Mouse (Mus musculus): ENCODE results near the gene Golga1.

- no peak for TF ChIP-seq POLR2A (IDR thresholded peaks at IDR 0.05; ENCODE audit: low read depth, low read length)
- no peak for TF ChIP-seq CTCF (IDR thresholded peaks at IDR 0.05; ENCODE audit: borderline replicate concordance, insufficient read depth, low read length)
Observed at GRCm38 (mm10) chr2:38983456-38983855, 81.9 kb downstream of the Golga1 start.
